Mouse (Mus musculus): ENCODE measurements around the gene Ptprm.
A peak's percentile ranks its signal among the peaks of the same experiment; 100 is the strongest.

Ptprm gene

DNA sequence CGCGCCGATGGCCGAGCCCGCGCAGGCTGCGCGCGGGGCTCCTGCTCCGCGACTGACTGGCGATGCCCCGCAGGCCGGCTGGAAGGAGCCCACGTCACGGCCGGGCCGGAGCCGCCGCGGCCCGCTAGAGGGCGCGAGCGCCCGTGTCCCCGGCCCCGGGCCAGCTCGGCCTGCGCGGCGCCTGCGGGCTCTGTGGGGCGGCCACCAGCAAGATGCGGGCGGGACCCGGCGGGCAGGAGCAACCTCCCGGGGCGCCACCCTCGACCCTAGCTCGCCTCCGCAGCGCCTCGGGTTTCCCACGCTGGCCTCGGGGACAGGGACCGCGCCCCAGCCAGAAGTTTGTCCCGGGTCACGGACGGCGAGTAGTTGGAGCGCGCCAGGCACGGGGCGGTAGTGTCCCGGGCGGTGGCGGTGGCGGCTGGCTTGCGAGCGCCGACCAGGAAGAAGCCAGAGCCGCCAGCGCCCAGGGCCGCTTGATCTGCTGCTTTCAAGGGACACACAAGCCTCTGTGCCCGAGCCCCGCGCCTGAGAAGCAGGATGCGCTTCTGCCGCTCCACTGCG is at the start of gene Ptprm:
TSS of gene Ptprm (minus strand) at position 7 of the 561 bp plus-strand sequence.
- peak; percentile 88 for DNase-seq

- no peak for DNase-seq
Observed at GRCm38 (mm10) chr17:67396205-67396604, 41.9 kb upstream of the Ptprm start.

DNA sequence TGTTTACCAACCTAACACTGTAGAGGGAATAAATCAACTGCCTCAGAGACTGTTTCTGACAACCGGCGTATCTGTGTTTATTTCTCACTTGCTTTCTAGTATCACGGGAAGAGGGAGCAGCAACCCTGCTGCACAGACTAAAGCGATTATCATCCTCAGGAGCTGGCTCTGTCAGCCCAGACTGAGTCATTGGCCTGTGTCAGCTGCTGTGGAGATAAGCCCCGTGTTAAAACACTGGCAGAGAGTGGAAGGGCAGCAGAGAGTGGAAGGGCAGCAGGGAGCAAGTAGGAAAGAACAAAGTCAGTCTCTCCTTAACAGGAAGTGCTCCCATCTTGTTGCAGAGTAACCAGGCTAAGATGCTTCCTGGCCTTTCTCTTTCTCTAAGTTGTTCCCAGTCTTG is 36.6 kb upstream of the Ptprm start:
- DNase-seq = no peak

DNA sequence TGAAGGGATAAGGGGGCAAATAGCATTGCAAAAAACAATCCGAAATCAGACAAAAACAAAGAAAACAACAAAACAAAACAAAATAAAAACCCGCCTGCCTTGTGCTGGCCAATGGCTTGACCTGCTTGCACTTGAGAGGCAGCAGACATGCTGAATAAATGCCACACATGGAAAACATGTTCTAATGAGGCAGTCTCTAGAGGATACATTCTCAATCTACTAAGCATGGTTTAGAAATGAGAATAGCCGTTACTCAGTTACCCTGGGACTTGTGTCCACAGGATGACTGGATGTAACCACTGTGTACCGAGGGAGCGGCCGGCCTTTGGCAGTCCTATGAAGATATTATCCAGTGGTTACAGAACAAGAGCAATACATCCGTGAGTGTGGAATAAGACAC is 33.9 kb upstream of the Ptprm start:
- DNase-seq = no peak

DNA sequence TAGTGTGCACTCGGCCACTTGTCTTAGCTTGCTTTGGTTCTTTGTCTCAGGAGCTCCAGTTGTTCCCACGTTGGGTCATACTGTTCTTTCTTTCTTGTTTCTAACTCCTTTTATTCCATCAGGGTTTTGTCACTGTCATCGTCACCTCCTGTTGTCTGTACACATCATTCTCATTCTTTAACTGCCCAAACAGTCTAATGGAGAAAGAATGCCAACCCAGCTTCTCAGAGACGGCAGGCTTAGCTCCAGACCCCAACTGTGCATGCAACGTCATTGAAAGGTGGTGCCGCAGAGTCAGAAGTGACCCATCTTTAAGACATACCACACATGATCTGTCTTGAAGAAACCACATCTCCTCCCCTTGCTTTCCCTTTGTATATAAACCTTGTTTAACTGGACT is 31.0 kb upstream of the Ptprm start:
- DNase-seq = no peak

GRCm38 (mm10) chr17:67383635-67384034 is 29.4 kb upstream of the Ptprm start:
- no peak for DNase-seq

DNA sequence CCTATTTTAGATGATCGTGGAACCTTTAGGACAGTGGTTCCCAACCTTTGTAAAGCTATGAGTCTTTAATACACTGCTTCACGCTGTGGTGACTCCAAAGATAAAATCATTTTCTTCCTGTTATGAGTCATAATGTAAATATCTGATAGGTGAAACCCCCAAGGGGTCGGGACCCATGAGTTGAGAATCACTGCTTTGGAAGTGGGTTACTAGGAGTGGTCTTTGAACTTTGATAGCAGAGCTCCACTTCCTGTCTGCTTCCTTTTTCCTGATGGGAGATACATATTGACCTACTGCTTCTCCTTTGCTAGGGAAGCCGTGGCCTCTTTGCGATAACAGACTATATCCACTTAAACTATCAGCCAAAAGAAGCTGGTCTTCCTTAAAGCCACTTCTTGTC is 27.4 kb upstream of the Ptprm start:
- no peak for DNase-seq

- DNase-seq = no peak
Observed at GRCm38 (mm10) chr17:67367866-67368265, 13.6 kb upstream of the Ptprm start.

GRCm38 (mm10) chr17:67364491-67364890 is 10.2 kb upstream of the Ptprm start:
- DNase-seq = no peak

DNA sequence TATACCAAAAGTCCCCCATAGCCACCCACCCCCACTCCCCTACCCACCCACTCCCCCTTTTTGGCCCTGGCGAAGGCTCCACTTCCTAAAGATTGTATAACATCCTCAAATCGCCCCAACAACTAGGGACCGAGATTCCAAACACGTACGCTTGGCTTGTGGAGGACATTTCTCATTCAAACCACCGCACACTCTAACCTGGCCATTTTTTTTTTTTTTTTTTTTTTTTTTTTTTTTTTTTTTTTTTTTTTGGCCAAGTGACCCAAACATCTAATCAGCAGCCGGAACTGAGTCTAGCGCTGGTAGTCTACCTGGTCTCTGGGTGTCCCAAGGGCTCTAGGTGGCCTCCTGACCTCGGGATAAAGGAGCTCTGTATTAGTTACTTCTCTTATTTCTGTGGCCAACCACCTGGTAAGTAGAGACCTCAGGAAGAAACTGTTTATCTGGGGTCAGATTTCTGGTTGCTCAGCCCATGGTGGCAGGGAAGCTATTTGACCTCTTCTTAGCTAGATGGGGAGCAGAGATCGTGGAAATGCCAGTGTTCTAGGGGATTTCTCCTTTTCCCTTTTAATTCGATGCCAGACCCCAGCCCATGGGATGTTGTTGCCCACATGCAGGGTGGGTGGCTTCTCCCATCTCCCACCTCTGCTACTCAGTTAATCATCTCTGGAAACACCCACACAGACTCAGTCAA is 9.3 kb upstream of the Ptprm start:
- DNase-seq = no peak

- DNase-seq = no peak
Observed at GRCm38 (mm10) chr17:67362131-67362530, 7.9 kb upstream of the Ptprm start.

GRCm38 (mm10) chr17:67360606-67361005 is 6.3 kb upstream of the Ptprm start:
- DNase-seq = no peak

DNA sequence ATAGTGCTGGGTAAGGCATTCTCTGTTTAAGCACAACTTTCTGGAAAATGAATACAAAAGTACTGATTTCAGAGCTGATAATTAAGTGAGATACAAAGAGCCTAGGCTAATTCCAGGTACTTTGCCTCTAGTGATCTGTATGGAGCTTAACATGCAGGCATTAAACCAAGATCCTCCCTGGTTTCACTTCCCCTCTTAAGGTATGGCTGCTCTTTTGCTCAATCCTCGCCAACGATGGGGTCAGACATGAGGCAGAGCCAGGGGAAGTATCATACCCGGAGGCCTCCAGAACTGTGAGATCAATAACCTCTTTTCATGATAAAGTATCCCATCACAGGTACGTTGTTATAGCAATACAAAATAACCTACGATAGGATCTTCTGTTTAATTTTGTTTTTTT is 5.3 kb upstream of the Ptprm start:
- no peak for DNase-seq

DNA sequence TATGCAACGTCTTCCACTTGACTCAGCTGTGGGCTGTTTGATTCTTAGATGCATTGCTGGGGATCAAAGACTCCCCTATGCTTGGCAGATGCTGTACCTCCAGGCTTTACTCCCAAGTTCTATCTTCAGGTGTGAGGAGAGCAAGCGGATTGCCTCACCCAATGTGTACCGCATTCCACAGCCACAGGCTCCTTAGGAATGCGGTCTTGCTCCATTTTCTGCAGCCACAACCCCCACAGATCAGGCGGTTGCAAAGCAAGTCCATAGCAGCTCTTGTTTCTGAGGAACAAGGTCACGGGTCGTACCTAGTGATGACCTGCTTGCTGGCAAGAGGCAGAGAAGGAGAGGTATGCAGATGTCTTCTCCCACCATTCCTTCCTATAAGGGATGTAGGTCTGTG is 4.3 kb upstream of the Ptprm start:
- DNase-seq = peak; percentile 29

GRCm38 (mm10) chr17:67357191-67357590 is 2.9 kb upstream of the Ptprm start:
- DNase-seq = no peak

- no peak for DNase-seq
Observed at GRCm38 (mm10) chr17:67355251-67355650, 994 bp upstream of the Ptprm start.

GRCm38 (mm10) chr17:67353796-67354450 is 334 bp downstream of the Ptprm start:
- DNase-seq = peak; percentile 65

- peak; percentile 27 for DNase-seq
Observed at GRCm38 (mm10) chr17:67352956-67353795, 1.1 kb downstream of the Ptprm start.

DNA sequence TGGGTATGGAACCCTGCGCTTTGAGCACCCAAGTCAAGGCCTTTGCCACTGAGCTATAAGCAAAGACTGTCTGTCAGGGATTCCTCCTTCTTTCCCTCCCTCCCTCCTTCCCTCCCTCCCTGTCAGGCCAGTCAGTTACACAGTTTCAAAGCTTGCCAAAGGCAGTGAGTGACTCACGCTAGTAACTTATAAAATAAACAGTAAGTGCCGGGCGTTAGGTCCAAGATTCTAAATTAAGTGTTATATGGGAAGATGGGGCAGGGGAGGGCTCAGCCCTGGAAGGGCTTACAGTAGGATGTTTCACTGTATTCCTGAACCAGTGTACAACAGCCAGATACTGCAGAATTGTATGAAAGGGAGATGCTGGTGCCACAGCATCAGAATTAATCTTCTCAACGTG is 2.8 kb downstream of the Ptprm start:
- peak; percentile 44 for DNase-seq

DNA sequence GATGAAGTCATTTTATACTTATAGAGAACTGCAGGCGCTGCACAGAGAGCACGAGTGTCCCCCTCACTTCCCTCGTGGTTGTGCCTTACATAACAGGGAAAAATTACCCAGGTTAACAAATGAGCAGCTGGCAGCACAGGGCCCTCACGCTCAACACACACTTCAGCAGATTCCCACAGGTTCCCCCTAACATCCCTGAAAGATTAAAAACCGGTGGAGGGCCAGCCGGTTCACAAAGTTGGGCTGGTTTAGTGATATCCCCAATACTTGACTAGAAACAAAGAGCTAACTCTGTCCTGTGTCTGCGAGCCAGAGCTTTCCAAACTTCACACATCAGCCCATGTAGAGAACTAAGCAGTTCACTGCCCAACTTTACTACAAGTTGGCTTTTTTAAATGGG is 3.7 kb downstream of the Ptprm start:
- no peak for DNase-seq

DNA sequence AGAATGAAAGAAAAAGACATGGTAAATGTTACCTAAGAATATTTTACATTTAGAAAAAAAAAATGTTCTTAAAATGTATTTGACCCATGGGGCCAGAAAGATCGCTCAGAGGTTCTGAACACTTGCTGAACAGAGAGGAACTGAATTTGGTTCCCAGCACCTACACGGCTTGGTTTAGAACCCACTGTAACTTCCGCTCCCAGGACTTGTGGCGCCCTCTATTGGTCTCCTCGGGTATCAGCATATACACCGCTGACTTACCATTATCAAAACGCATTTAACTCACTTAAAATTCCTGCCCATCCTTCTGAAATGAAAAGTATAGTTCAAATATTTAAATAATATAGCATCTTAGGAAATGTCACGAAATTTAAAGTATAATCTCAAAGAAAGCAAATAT is 4.7 kb downstream of the Ptprm start:
- no peak for DNase-seq

DNA sequence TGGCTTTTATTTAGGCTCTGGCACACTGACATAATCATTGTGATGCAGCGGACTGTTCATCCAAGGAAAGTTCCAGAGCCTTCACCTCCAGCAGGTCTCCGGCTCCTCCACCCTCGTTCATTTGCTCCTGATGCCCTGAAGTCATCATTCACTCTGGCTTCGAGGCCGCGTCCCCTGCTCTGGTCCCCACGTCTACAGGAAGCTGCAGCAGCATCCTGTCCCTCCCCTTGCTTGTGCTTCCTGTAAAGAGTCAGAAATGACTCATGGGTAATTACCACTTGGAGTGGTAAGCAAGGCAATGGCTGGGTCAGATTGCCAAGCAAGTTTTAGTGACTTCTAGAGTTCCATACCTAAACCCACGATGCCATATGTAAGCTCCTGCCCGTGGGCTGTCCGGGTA is 7.3 kb downstream of the Ptprm start:
- DNase-seq = no peak

GRCm38 (mm10) chr17:67345157-67345556 is 9.1 kb downstream of the Ptprm start:
- DNase-seq = no peak

GRCm38 (mm10) chr17:67343471-67343870 is 10.8 kb downstream of the Ptprm start:
- DNase-seq = no peak

Measured in lung, postnatal 14 days (tissue).